Mouse (Mus musculus) small intestine, adult 2 months (tissue): Measurements from ENCODE around the gene Skor1.

Experiments used
- CTCF ChIP-seq: fragments of 200-500 bp; IDR thresholded peaks from 2 replicates; pipeline ENCODE4 v1.5.1; 2012; ENCODE audit warnings: low read depth, mild to moderate bottlenecking, control low read depth, inconsistent platforms, low read length, moderate library complexity, mixed read lengths; ENCODE audit not compliant: insufficient replicate concordance, insufficient read length; ENCODE audit errors: extremely low read depth
- POLR2A ChIP-seq: fragments of 200-500 bp; IDR thresholded peaks from 2 replicates; pipeline ENCODE4 v1.6.1; 2012; ENCODE audit warnings: low read depth, mild to moderate bottlenecking, control low read depth, inconsistent platforms, low read length, moderate library complexity

- no peak for TF ChIP-seq POLR2A
- no peak for TF ChIP-seq CTCF
Measured at GRCm38 (mm10) chr9:63163756-63164155, 15.0 kb upstream of the Skor1 start.
